Comparison of ENCODE assay signal across 9 mouse cellular contexts in genomic region chr7:80208738-80209430, GRCm38 (mm10). TPM values are rescaled to one million over a fixed set of nuclear protein-coding genes. Genes with fewer than 3 reads are reported as not detected.
A peak's percentile ranks its signal among the peaks of the same experiment; 100 is the strongest.
DNase-seq lines count a peak whose midpoint lies in the region; ATAC-seq lines count a peak whose summit lies in the region.
"Had no signal": no experiment of that assay in that cellular context is flagged by ENCODE, and none has a peak within 500 bp of the region (broad histone marks: within the 10 kb centered on the region; RNA-seq: fewer than 3 reads in every experiment).

No protein-coding gene starts in this region.

- peaks cover 60% of the 10 kb centered on the region for H3K4me1 ChIP-seq in embryonic facial prominence, embryonic 10.5 days
- H3K4me1 ChIP-seq in kidney, embryonic 15.5 days, result peaks cover 63% of the 10 kb centered on the region
- H3K4me1 ChIP-seq in megakaryocyte, embryonic 14.5 days, result peaks cover 98% of the 10 kb centered on the region
- peaks cover 5% of the 10 kb centered on the region for H3K4me1 ChIP-seq in forebrain, embryonic 14.5 days (ENCODE audit: control insufficient read depth, insufficient read depth, low read length)

- 84% methylated on average over 10 of the region's 10 CpGs for WGBS in embryonic facial prominence, embryonic 10.5 days
- 80% methylated on average over 10 of the region's 10 CpGs for WGBS in kidney, embryonic 15.5 days
- WGBS in forebrain, embryonic 14.5 days, result 69% methylated on average over 10 of the region's 10 CpGs

- intact Hi-C loops in heart, postnatal 25 days (cut with DNase I), result no loop called here

- H3K27ac ChIP-seq in embryonic facial prominence, embryonic 10.5 days (replicated peaks), result peak overlapping the region; percentile 35; the same call in 1 of the 2 replicates
- peak overlapping the region; percentile 78 for H3K27ac ChIP-seq in kidney, embryonic 15.5 days
- H3K27ac ChIP-seq in forebrain, embryonic 14.5 days (ENCODE audit: low read depth, low read length), result no peak overlapping the region
- H3K27ac ChIP-seq: hindbrain, embryonic 15.5 days had no signal

- ATAC-seq in kidney, embryonic 15.5 days (replicated peaks; ENCODE audit: low FRiP score), result peak; percentile 75
- ATAC-seq in forebrain, embryonic 14.5 days, result no peak

- H3K4me2 ChIP-seq in kidney, embryonic 15.5 days, result no peak overlapping the region
- H3K4me2 ChIP-seq in forebrain, embryonic 14.5 days (ENCODE audit: low read length), result no peak overlapping the region
- H3K4me2 ChIP-seq: hindbrain, embryonic 15.5 days had no signal

- no peaks in the 10 kb centered on the region for H3K9me3 ChIP-seq in embryonic facial prominence, embryonic 10.5 days
- no peaks in the 10 kb centered on the region for H3K9me3 ChIP-seq in kidney, embryonic 15.5 days (replicated peaks)
- H3K9me3 ChIP-seq in megakaryocyte, embryonic 14.5 days, result no peaks in the 10 kb centered on the region
- no peaks in the 10 kb centered on the region for H3K9me3 ChIP-seq in forebrain, embryonic 14.5 days (replicated peaks; ENCODE audit: control insufficient read depth, low read length)
- H3K9me3 ChIP-seq: hindbrain, embryonic 15.5 days had no signal

- H3K4me3 ChIP-seq in embryonic facial prominence, embryonic 10.5 days, result no peak overlapping the region
- H3K4me3 ChIP-seq in kidney, embryonic 15.5 days (replicated peaks), result no peak overlapping the region
- peak overlapping the region; percentile 88 for H3K4me3 ChIP-seq in megakaryocyte, embryonic 14.5 days (replicated peaks)
- no peak overlapping the region for H3K4me3 ChIP-seq in forebrain, embryonic 14.5 days (ENCODE audit: low read depth, low read length)
- H3K4me3 ChIP-seq: hindbrain, embryonic 15.5 days had no signal

- H3K9ac ChIP-seq in kidney, embryonic 15.5 days, result 0 out of 2 replicates have a peak overlapping the region, but pooled peaks have one; percentile 29
- H3K9ac ChIP-seq in forebrain, embryonic 14.5 days (ENCODE audit: low read length), result no peak overlapping the region
- H3K9ac ChIP-seq: hindbrain, embryonic 15.5 days had no signal

- peak; percentile 95 for DNase-seq in heart, adult 11 months
- no peak for DNase-seq in heart, postnatal 25 days (ENCODE audit: low spot score)
- DNase-seq in embryonic facial prominence, embryonic 10.5 days (ENCODE audit: low spot score), result no peak
- no peak for DNase-seq in thymus, postnatal 25 days
- no peak for DNase-seq in natural killer cell, adult 2 months (ENCODE audit: low spot score in 2 of 2)
- DNase-seq in forebrain, embryonic 14.5 days (ENCODE audit: low spot score), result no peak

- H3K27me3 ChIP-seq in embryonic facial prominence, embryonic 10.5 days (replicated peaks; ENCODE audit: low read depth, poor library complexity, severe bottlenecking), result no peaks in the 10 kb centered on the region
- no peaks in the 10 kb centered on the region for H3K27me3 ChIP-seq in kidney, embryonic 15.5 days
- no peaks in the 10 kb centered on the region for H3K27me3 ChIP-seq in megakaryocyte, embryonic 14.5 days (replicated peaks)
- H3K27me3 ChIP-seq in forebrain, embryonic 14.5 days (replicated peaks; ENCODE audit: control insufficient read depth, insufficient read depth, low read length), result no peaks in the 10 kb centered on the region
- H3K27me3 ChIP-seq: hindbrain, embryonic 15.5 days had no signal

- H3K36me3 ChIP-seq in embryonic facial prominence, embryonic 10.5 days (replicated peaks), result peaks cover 13% of the 10 kb centered on the region
- H3K36me3 ChIP-seq in kidney, embryonic 15.5 days, result peaks cover 8% of the 10 kb centered on the region
- peaks cover 81% of the 10 kb centered on the region for H3K36me3 ChIP-seq in megakaryocyte, embryonic 14.5 days (replicated peaks; ENCODE audit: low read length)
- H3K36me3 ChIP-seq in forebrain, embryonic 14.5 days (ENCODE audit: control insufficient read depth, insufficient read depth, low read length), result peaks cover 12% of the 10 kb centered on the region

RNA-seq across cellular contexts. Expression of gene Sema4b, which starts 22.2 kb away (rescaled TPM):
- 10 to 100 TPM; 11.0 to 12.7 TPM for total RNA-seq in heart, postnatal 25 days (2021)
- polyA plus RNA-seq in embryonic facial prominence, embryonic 10.5 days (2016; fragmentation: Nextera tagmentation; extraction: Ambion mirVana), result 11.4 and 11.9 TPM in 2 replicates
- 17.1 and 21.9 TPM in 2 replicates for polyA plus RNA-seq in kidney, embryonic 15.5 days (2015; fragmentation: Nextera tagmentation; extraction: Ambion mirVana)
- polyA plus RNA-seq in megakaryocyte, embryonic 14.5 days (2012; ENCODE audit: insufficient read depth, low replicate concordance), result 30.8 and 31.0 TPM in 2 replicates
- polyA plus RNA-seq in forebrain, embryonic 14.5 days (2014; fragmentation: Nextera tagmentation; extraction: Ambion mirVana), result 11.6 and 12.8 TPM in 2 replicates

RNA-seq across cellular contexts. Expression of gene Cib1, which starts 23.7 kb away (rescaled TPM):
- total RNA-seq in heart, postnatal 25 days (2021), result 10 to 100 TPM; 14.1 to 18.0 TPM
- 67.4 and 70.8 TPM in 2 replicates for polyA plus RNA-seq in embryonic facial prominence, embryonic 10.5 days (2016; fragmentation: Nextera tagmentation; extraction: Ambion mirVana)
- 108 and 122 TPM in 2 replicates for polyA plus RNA-seq in kidney, embryonic 15.5 days (2015; fragmentation: Nextera tagmentation; extraction: Ambion mirVana)
- 42.4 and 54.0 TPM in 2 replicates for polyA plus RNA-seq in megakaryocyte, embryonic 14.5 days (2012; ENCODE audit: insufficient read depth, low replicate concordance)
- 32.7 and 38.5 TPM in 2 replicates for polyA plus RNA-seq in forebrain, embryonic 14.5 days (2014; fragmentation: Nextera tagmentation; extraction: Ambion mirVana)

RNA-seq across cellular contexts. Expression of gene Gdpgp1, which starts 23.8 kb away (rescaled TPM):
- total RNA-seq in heart, postnatal 25 days (2021), result 1 to 10 TPM; 1.4 to 1.8 TPM
- 6.6 and 6.7 TPM in 2 replicates for polyA plus RNA-seq in embryonic facial prominence, embryonic 10.5 days (2016; fragmentation: Nextera tagmentation; extraction: Ambion mirVana)
- polyA plus RNA-seq in kidney, embryonic 15.5 days (2015; fragmentation: Nextera tagmentation; extraction: Ambion mirVana), result 3.5 and 3.9 TPM in 2 replicates
- polyA plus RNA-seq in megakaryocyte, embryonic 14.5 days (2012; ENCODE audit: insufficient read depth, low replicate concordance), result 1.6 and 7.0 TPM in 2 replicates
- 2.1 and 2.7 TPM in 2 replicates for polyA plus RNA-seq in forebrain, embryonic 14.5 days (2014; fragmentation: Nextera tagmentation; extraction: Ambion mirVana)

RNA-seq across cellular contexts. Expression of gene Ttll13, which starts 37.3 kb away (rescaled TPM):
- total RNA-seq in heart, postnatal 25 days (2021), result under 1 TPM; 0.28 to 0.52 TPM
- 0.57 and 0.89 TPM in 2 replicates for polyA plus RNA-seq in embryonic facial prominence, embryonic 10.5 days (2016; fragmentation: Nextera tagmentation; extraction: Ambion mirVana)
- 1.2 and 2.1 TPM in 2 replicates for polyA plus RNA-seq in kidney, embryonic 15.5 days (2015; fragmentation: Nextera tagmentation; extraction: Ambion mirVana)
- polyA plus RNA-seq in megakaryocyte, embryonic 14.5 days (2012; ENCODE audit: insufficient read depth, low replicate concordance), result 0.11 TPM in 1 of 2 replicates, not detected in the other
- polyA plus RNA-seq in forebrain, embryonic 14.5 days (2014; fragmentation: Nextera tagmentation; extraction: Ambion mirVana), result 0.87 and 1.2 TPM in 2 replicates

RNA-seq across cellular contexts. Expression of gene Ngrn, which starts 52.1 kb away (rescaled TPM):
- 10 to 100 TPM; 25.1 to 27.1 TPM for total RNA-seq in heart, postnatal 25 days (2021)
- 42.7 and 43.2 TPM in 2 replicates for polyA plus RNA-seq in embryonic facial prominence, embryonic 10.5 days (2016; fragmentation: Nextera tagmentation; extraction: Ambion mirVana)
- polyA plus RNA-seq in kidney, embryonic 15.5 days (2015; fragmentation: Nextera tagmentation; extraction: Ambion mirVana), result 47.5 and 48.3 TPM in 2 replicates
- 3.8 and 39.8 TPM in 2 replicates for polyA plus RNA-seq in megakaryocyte, embryonic 14.5 days (2012; ENCODE audit: insufficient read depth, low replicate concordance)
- polyA plus RNA-seq in forebrain, embryonic 14.5 days (2014; fragmentation: Nextera tagmentation; extraction: Ambion mirVana), result 71.2 and 71.8 TPM in 2 replicates
